Mouse (Mus musculus) liver, embryonic 16.5 days (tissue): Measurements from ENCODE around the gene Pisd. TPM values are rescaled to one million over a fixed set of nuclear protein-coding genes. Genes with fewer than 3 reads are reported as not detected.
"Not testable (repeated sequence)": the region's sequence is repeated elsewhere in the genome, so short reads cannot be mapped to it uniquely, and the experiment has no call there.

ENCODE experiments used
- ATAC-seq: fragments of 200-750 bp; cut with Nextera tagmentation; 2 replicates; pipeline ENCODE4 v1.8.0; 2017; ENCODE audit warnings: low read depth, mild to moderate bottlenecking, moderate number of reproducible peaks, moderate library complexity
- H3K27ac ChIP-seq: fragments of 300-500 bp; sonication (generic); 2 replicates; pipeline ENCODE4 v1.5.1; 2014; ENCODE audit warnings: mild to moderate bottlenecking, low read length
- H3K27me3 ChIP-seq: fragments of 300-500 bp; sonication (generic); 2 replicates; pipeline ENCODE4 v1.6.1; 2014; ENCODE audit warnings: low read depth, low read length, mixed read lengths; ENCODE audit not compliant: control insufficient read depth, insufficient read depth
- H3K36me3 ChIP-seq: fragments of 300-500 bp; sonication (generic); 2 replicates; pipeline ENCODE4 v1.6.1; 2014; ENCODE audit warnings: mild to moderate bottlenecking; ENCODE audit not compliant: control insufficient read depth, insufficient read depth
- H3K4me1 ChIP-seq: fragments of 300-500 bp; sonication (generic); 2 replicates; pipeline ENCODE4 v1.6.1; 2014; ENCODE audit warnings: low read depth, low read length, mixed read lengths; ENCODE audit not compliant: control insufficient read depth
- H3K4me2 ChIP-seq: fragments of 300-500 bp; sonication (generic); 2 replicates; pipeline ENCODE4 v1.6.1; 2014; ENCODE audit warnings: low read depth, low read length, mixed read lengths
- H3K4me3 ChIP-seq: fragments of 300-500 bp; sonication (generic); 2 replicates; pipeline ENCODE4 v1.5.1; 2014; ENCODE audit warnings: low read depth, mild to moderate bottlenecking, low read length
- H3K9ac ChIP-seq: fragments of 300-500 bp; sonication (generic); 2 replicates; pipeline ENCODE4 v1.6.1; 2014; ENCODE audit warnings: low read depth, low read length
- H3K9me3 ChIP-seq: fragments of 300-500 bp; sonication (generic); replicated peaks from 2 replicates; pipeline ENCODE4 v1.6.1; 2016; ENCODE audit warnings: low read length; ENCODE audit not compliant: control insufficient read depth
- WGBS: fragments of 180-500 bp; shearing (Covaris S2); extraction: QIAGEN DNeasy Blood & Tissue Kit; methylation state at CpG from one replicate; pipeline ENCODE4 v1.1.7; 2014; ENCODE audit not compliant: insufficient replicate concordance; 5-methylcytosine and 5-hydroxymethylcytosine counted together
- polyA plus RNA-seq: library from polyadenylated mRNA; unstranded; fragments of >200 nt; fragmentation: Nextera tagmentation; extraction: Ambion mirVana; gene quantifications from 2 replicates; pipeline ENCODE4 v1.2.1, GENCODE M21; 2015

Pisd gene
- 33.4 and 34.5 TPM in 2 replicates for polyA plus RNA-seq

DNA sequence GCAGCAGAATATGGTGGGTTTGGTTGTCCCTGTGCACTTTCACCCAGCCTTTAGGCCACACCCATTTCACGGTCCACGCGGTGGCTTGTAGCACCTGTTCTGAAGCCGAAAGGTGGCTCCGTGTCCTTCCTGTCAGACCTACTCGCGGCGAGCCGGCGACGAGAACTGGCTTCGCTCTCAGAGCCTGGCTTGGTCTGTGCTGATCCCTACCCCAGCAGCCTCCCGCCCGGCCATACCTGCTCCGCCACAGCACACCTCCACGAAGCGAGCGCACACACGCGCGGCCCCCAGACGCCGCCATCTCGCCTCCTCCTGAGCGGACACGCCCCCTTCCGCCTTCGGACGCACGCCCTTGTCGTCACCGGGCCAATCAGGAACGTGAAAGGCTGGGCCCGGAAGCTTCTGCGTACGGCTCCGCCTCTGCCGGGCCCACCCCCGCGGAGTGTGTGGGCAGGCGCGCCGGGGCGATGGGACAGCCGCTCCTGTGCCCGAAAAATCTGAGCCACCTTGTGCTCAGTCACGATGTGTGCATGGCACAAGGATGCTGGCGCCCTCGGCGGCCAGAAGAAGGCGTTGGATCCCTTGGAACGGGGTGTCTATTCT, at the start of gene Pisd:
Gene Pisd (minus strand): TSS at position 334 of the 603 bp plus-strand sequence.
- H3K4me1 ChIP-seq = peaks cover 17% of the 10 kb centered on the region
- H3K4me3 ChIP-seq = peak within 1 kb of the TSS; percentile 75
- H3K4me2 ChIP-seq = peak within 1 kb of the TSS; percentile 97
- no peaks in the 10 kb centered on the region; the same call in 1 of the 2 replicates for H3K36me3 ChIP-seq
- peak within 1 kb of the TSS; percentile 59 for H3K9ac ChIP-seq
- H3K27me3 ChIP-seq = no peaks in the 10 kb centered on the region
- under 1% methylated on average over 52 of the region's 52 CpGs for WGBS
- ATAC-seq = peak; percentile 100
- H3K9me3 ChIP-seq = no peaks in the 10 kb centered on the region
- H3K27ac ChIP-seq = peak within 1 kb of the TSS; percentile 53

DNA sequence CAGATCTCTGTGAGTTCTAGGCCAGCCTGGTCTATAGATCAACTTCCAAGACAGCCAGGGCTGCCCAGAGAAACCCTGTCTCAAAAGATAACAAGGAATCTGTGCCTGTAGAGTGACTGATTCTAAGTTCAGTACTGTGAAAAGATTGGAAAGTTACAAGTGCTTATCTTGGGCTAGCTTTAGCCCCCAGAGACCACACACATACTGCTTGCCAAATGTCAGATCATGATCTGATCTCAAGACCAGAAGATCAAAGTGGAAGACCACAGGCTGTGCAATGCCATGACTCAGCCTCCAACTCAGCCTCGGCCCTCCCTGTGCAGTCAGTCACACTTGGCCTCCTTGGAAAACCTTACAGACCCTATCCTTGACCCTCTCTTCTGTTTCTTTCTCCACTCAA, 49.1 kb upstream of the Pisd start:
- Histone ChIP-seq H3K4me3 (no peak overlapping the region), H3K9ac (no peak overlapping the region), H3K36me3 (peaks cover 41% of the 10 kb centered on the region), H3K4me1 (no peaks in the 10 kb centered on the region), H3K27ac (no peak overlapping the region), H3K4me2 (no peak overlapping the region), H3K27me3 (no peaks in the 10 kb centered on the region), H3K9me3 (no peaks in the 10 kb centered on the region)
- WGBS = 43% methylated on average over 1 of the region's 1 CpGs
- no peak for ATAC-seq

DNA sequence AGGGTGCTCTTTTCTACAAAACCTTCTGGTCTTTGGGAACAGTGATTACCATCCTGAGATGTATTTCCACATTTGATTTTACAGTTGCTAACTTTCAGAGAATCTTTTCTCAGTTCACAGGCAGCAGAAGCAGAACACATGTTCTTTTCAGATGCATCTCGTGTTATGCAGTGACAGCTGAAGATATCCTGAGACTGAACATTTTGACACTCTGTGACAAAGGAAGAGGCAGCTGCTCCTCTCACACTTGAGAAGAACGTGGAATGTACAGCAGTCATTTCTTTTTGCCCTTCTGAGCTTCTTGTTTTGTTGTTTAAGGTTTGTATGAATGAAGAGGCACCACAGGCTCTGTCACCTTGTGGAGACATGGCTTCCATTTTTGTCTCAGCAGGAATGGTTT, 44.6 kb upstream of the Pisd start:
- H3K4me2 ChIP-seq = no peak overlapping the region
- 79% methylated on average over 2 of the region's 2 CpGs for WGBS
- peaks cover 35% of the 10 kb centered on the region for H3K36me3 ChIP-seq
- H3K27me3 ChIP-seq = no peaks in the 10 kb centered on the region
- no peak overlapping the region for H3K9ac ChIP-seq
- ATAC-seq = no peak
- no peaks in the 10 kb centered on the region for H3K9me3 ChIP-seq
- H3K4me1 ChIP-seq = no peaks in the 10 kb centered on the region
- H3K4me3 ChIP-seq = no peak overlapping the region
- H3K27ac ChIP-seq = no peak overlapping the region

DNA sequence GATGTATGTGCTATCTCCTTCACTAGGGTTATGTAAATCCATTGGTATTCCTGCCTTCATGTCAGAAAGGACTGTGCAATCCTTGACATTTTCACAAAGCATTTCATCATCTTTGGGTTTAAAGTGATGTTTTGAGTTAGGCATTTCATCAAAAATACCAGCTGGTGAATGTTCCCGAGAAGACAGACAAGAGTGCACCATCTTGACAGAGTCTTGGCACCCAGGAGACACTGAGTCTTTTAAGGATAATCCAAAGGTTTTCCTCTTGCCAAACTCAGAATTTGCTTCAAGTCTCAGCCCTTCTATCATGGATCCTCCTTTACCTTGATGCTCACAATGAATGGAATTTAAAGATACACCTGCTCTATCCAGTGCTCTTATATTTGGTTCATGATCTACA, 43.3 kb upstream of the Pisd start:
- H3K36me3 ChIP-seq = peaks cover 30% of the 10 kb centered on the region
- not testable (repeated sequence) for H3K4me3 ChIP-seq, H3K9me3 ChIP-seq, H3K4me2 ChIP-seq, H3K4me1 ChIP-seq, H3K27me3 ChIP-seq, H3K9ac ChIP-seq, ATAC-seq, H3K27ac ChIP-seq
- WGBS = 71% methylated on average over 1 of the region's 1 CpGs

DNA sequence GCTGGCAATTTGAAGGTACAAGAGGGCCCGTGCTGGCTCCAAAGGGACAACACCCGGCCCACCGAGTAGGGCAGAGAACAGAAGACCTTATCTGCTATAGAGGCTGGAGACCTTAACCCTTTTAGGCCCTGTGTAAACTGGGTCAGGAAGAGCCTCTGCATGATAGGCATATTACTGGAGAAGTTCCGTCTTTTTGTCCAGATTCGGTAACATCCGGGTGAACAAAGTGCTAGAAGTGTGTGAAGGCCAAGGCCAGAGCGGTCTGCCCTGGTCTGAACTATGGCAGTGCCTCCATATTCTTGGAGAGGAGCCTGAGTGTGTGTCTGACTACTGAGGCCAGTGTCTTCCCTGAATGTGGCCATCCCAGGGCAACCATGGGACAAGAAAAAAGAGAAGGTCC, 41.6 kb upstream of the Pisd start, which contains the start of gene Gm20671:
Gene Gm20671 (minus strand): TSS at position 101 of the 400 bp plus-strand sequence.
- no peaks in the 10 kb centered on the region for H3K27me3 ChIP-seq
- H3K4me1 ChIP-seq = no peaks in the 10 kb centered on the region
- H3K9me3 ChIP-seq = no peaks in the 10 kb centered on the region
- no peak within 1 kb of the TSS for H3K27ac ChIP-seq
- H3K4me3 ChIP-seq = no peak within 1 kb of the TSS
- ATAC-seq = no peak
- H3K9ac ChIP-seq = no peak within 1 kb of the TSS
- peaks cover 23% of the 10 kb centered on the region for H3K36me3 ChIP-seq
- no peak within 1 kb of the TSS for H3K4me2 ChIP-seq
- WGBS = 85% methylated on average over 7 of the region's 7 CpGs

DNA sequence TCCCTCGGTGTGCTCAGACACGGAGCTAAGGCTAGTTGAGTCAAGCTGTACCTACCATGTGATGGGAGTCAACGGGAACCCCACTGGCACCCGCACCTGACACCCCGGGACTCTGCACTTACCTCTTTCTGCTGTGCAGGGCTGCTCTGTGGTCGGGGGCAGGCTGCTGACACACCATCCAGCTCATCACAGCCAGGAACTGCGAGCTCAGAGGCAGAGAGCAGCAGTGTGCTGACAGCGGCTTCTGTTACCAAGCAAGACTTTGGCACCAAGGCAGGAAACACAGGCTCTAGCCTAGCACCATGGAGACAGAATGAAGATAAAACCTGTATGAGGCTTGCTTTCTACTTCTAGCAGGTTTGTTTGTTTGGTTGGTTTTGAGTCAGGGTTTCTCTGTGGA, 35.0 kb upstream of the Pisd start:
- Histone ChIP-seq H3K27me3 (no peaks in the 10 kb centered on the region), H3K36me3 (peaks cover 22% of the 10 kb centered on the region)
- ATAC-seq = no peak

DNA sequence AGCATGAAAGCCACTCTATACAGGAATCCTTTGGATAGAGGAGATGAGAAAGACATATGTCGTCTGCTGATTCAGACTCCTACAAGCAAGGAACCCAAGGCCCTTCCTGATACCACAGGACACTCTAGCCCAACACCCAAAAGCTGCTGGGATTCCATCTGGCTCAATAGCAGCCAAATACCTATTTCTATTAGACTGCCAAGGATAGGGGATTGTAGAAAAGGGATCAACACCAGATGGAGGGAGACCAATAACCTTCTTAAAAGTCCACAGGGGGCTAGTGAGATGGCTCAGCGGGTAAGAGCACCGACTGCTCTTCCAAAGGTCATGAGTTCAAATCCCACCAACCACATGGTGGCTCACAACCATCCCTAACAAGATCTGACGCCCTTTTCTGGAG, 29.9 kb upstream of the Pisd start:
- no peaks in the 10 kb centered on the region for H3K4me1 ChIP-seq
- H3K9me3 ChIP-seq = no peaks in the 10 kb centered on the region
- H3K27me3 ChIP-seq = no peaks in the 10 kb centered on the region
- WGBS = 78% methylated on average over 4 of the region's 4 CpGs
- no peak for ATAC-seq
- H3K4me2 ChIP-seq = no peak overlapping the region
- no peak overlapping the region for H3K9ac ChIP-seq
- H3K36me3 ChIP-seq = peaks cover 22% of the 10 kb centered on the region
- H3K27ac ChIP-seq = no peak overlapping the region
- no peak overlapping the region for H3K4me3 ChIP-seq

More for the DNA sequence above, 35.0 kb upstream of the Pisd start:
- 86% methylated on average over 8 of the region's 8 CpGs for WGBS
- no peak overlapping the region for H3K9ac ChIP-seq
- H3K4me3 ChIP-seq = no peak overlapping the region
- no peak overlapping the region for H3K4me2 ChIP-seq
- no peaks in the 10 kb centered on the region for H3K9me3 ChIP-seq
- H3K27ac ChIP-seq = no peak overlapping the region
- H3K4me1 ChIP-seq = no peaks in the 10 kb centered on the region

DNA sequence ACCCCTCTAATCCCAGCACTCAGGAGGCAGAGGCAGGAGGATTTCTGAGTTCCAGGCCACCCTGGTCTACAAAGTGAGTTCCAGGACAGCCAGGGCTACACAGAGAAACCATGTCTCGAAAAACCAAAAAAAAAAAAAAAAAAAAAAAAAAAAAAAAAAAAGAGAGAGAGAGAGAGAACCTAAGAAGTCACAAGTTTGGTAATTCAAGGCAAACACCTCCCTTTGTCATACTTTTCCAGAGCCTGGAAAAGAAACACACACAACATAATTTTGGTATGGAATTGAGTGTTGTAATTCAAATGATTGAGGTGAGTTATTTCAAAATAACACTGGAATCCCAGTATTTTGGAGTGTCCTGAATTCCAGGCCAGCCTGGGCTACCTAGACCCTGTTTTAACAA, 1.0 kb upstream of the Pisd start:
- WGBS = 43% methylated on average over 1 of the region's 1 CpGs
- H3K4me1 ChIP-seq = peaks cover 15% of the 10 kb centered on the region
- H3K9me3 ChIP-seq, H3K4me3 ChIP-seq, H3K9ac ChIP-seq, H3K27me3 ChIP-seq, H3K4me2 ChIP-seq, H3K27ac ChIP-seq, H3K36me3 ChIP-seq, ATAC-seq: not testable (repeated sequence)

DNA sequence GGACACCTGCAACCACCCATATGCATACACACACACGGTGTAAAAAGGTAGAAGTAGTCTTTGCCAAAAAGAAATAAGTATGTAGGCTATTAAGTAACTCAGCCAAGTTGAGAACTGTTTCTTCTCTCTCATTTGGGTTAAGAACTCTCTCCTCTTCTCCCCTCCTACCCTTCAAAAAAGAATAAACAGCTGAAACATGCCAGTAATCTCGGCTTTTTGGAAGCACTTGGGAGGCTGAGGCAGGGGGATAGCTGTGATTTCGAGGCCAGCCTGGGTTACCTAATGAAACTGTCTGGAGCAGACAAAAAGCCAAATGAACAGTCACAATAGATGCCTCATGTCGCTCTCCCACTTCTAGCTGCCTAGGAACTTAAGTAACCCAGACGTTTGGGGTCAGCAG, 720 bp downstream of the Pisd start:
- H3K9ac ChIP-seq = peak overlapping the region; percentile 59
- peak overlapping the region; percentile 97 for H3K4me2 ChIP-seq
- H3K36me3 ChIP-seq = no peaks in the 10 kb centered on the region; the same call in 1 of the 2 replicates
- H3K4me1 ChIP-seq = peaks cover 17% of the 10 kb centered on the region
- H3K9me3 ChIP-seq = no peaks in the 10 kb centered on the region
- ATAC-seq = no peak
- no peaks in the 10 kb centered on the region for H3K27me3 ChIP-seq
- WGBS = 16% methylated on average over 5 of the region's 5 CpGs
- H3K4me3 ChIP-seq = peak overlapping the region; percentile 75
- H3K27ac ChIP-seq = peak overlapping the region; percentile 53
